Mouse (Mus musculus) cortical plate, adult 2 months (tissue): ENCODE measurements around the gene Zdhhc1. TPM values are rescaled to one million over a fixed set of nuclear protein-coding genes. Genes with fewer than 3 reads are reported as not detected.

ENCODE experiments used
- H3K27ac ChIP-seq: fragments of 200-500 bp; 2 replicates; pipeline ENCODE4 v1.5.1; 2012; ENCODE audit warnings: low read length, control low read depth, inconsistent platforms; ENCODE audit not compliant: insufficient read depth
- H3K4me1 ChIP-seq: fragments of 200-500 bp; 2 replicates; pipeline ENCODE4 v1.6.1; 2011; ENCODE audit warnings: low read length; ENCODE audit not compliant: control insufficient read depth, insufficient read depth
- H3K4me3 ChIP-seq: fragments of 200-500 bp; 2 replicates; pipeline ENCODE4 v1.5.1; 2011; ENCODE audit warnings: mild to moderate bottlenecking, low read length, control low read depth; ENCODE audit not compliant: insufficient read depth
- CTCF ChIP-seq: fragments of 200-500 bp; IDR thresholded peaks from 2 replicates; pipeline ENCODE4 v1.5.1; 2011; ENCODE audit warnings: mild to moderate bottlenecking, control low read depth, low read length; ENCODE audit not compliant: insufficient read depth; ENCODE audit errors: extremely low read depth
- POLR2A ChIP-seq: fragments of 200-500 bp; IDR thresholded peaks from 2 replicates; pipeline ENCODE4 v1.6.1; 2011; ENCODE audit warnings: mild to moderate bottlenecking, low read length, control low read depth; ENCODE audit not compliant: insufficient read depth; ENCODE audit errors: extremely low read depth
- polyA plus RNA-seq: library from polyadenylated mRNA; depleted of rRNA; stranded (reverse); fragments of >200 nt; gene quantifications from 2 replicates; pipeline ENCODE4 v1.2.3, GENCODE M21; 2012

Gene Zdhhc1
- polyA plus RNA-seq, 1 experiment, result 63.6 TPM

GRCm38 (mm10) chr8:105482123-105482522 lies 14.6 kb downstream of the Zdhhc1 start:
- Histone ChIP-seq H3K27ac (no peak overlapping the region), H3K4me1 (no peaks in the 10 kb centered on the region), H3K4me3 (no peak overlapping the region)
- TF ChIP-seq CTCF (no peak), POLR2A (no peak)

GRCm38 (mm10) chr8:105481453-105481852 lies 15.2 kb downstream of the Zdhhc1 start:
- Histone ChIP-seq H3K4me3 (no peak overlapping the region), H3K27ac (no peak overlapping the region), H3K4me1 (no peaks in the 10 kb centered on the region)
- TF ChIP-seq CTCF (peak; percentile 55), POLR2A (no peak)

DNA sequence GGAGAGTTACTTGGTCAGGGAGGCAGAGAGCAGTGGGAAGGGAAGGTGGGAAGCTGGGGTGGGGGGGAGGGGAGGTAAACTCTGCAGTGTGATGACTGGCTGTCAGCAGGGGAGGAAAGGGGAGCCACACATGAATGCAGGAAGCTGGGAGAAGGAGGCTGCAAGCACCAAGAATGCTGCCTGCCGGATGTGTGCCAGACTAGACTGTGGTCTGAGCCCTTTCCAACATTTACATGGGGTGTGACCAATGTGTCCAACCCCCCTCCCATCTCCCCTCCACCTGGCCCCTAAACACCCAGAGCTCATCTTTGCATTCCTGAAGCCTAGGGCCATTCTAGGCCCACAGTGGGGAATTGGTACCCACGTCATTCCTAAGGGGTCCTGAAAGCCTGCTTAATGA lies 15.7 kb downstream of the Zdhhc1 start:
- Histone ChIP-seq H3K4me3 (no peak overlapping the region), H3K27ac (no peak overlapping the region), H3K4me1 (no peaks in the 10 kb centered on the region)
- no peak for TF ChIP-seq CTCF
- no peak for TF ChIP-seq POLR2A

DNA sequence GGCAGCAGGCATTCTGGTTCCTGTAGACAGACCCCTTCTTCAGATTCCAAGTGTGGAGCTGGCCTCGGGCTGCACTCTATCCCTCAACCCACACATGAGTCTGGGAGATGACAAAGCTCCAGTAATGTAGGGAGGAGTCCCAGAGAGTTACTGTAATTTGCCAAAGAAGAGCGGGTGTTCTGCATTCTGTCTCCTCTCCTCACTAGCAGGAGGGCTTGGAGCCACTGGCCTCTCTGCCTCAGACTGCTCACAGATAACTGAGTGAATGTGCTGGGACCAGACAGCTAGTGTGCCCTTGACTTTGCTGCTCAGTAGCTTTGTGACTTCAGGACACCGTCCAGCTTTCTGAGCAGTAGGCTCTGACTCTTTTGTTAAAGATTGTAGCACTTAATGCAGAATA lies 18.9 kb downstream of the Zdhhc1 start:
- H3K4me1 ChIP-seq, result peaks cover 3% of the 10 kb centered on the region
- no peak overlapping the region for H3K27ac ChIP-seq
- no peak for TF ChIP-seq CTCF
- no peak for TF ChIP-seq POLR2A
- H3K4me3 ChIP-seq, result no peak overlapping the region

DNA sequence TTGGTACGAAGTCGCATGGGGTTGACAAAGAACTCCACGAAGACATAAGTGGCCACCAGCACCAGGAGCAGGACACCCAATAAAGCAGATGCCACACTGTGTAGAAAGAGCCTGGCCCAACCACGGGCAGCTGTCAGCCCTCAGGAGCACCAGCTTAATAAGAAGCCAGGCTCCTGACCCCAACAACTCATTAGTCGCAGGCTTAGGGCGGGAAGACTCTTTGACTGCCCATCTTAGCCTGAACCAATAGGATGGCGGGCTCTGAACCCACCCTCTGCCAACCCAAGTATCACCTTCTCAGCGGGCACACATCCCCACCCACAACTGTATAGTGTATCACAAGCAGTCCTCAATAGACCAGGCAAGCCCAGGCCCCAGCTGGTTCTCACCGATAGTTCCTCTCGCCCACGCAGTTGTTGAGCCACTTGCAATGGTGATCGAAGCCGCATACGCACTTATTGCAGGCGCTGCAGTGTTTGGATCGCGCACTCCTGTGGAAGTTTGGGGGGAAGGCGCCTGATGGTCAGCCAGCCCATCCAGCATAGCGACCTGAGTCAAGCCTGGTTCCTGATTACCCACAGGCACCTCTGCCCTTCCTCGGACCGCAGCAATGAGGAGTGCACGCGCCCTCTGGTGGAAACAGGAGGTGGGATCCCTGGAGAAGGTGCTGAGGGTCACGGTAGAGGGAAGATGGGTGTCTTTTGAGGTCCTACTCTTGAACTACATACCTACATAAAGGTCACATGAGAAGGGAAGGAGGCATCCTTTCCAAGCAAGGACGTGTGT lies 19.9 kb downstream of the Zdhhc1 start:
- Histone ChIP-seq H3K4me3 (no peak overlapping the region), H3K27ac (no peak overlapping the region), H3K4me1 (peaks cover 3% of the 10 kb centered on the region)
- TF ChIP-seq CTCF (peak; percentile 55), POLR2A (no peak)

DNA sequence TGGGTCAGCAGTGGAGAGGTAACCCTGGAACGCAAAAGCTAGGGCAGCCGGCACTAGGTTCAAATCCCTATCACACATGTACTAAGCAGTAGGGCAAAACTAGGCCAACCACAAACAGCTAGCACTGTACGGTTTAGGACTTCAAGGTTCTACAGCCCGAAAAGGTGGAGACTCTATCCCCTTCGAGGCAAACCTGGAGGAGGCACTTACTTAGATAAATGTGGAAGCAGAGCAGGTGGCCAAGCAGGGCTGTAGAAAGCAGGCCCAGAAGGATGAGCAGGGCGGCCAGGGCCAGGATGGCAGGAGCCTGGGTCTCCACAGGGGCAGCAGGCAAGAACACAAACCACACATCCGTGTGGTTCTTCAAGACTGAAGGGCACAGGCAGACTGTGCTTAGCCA lies 20.5 kb downstream of the Zdhhc1 start:
- no peak overlapping the region for H3K4me3 ChIP-seq
- TF ChIP-seq POLR2A (no peak), CTCF (no peak)
- peaks cover 3% of the 10 kb centered on the region for H3K4me1 ChIP-seq
- H3K27ac ChIP-seq, result no peak overlapping the region

GRCm38 (mm10) chr8:105475742-105476141 lies 21.0 kb downstream of the Zdhhc1 start:
- Histone ChIP-seq H3K4me1 (peaks cover 3% of the 10 kb centered on the region), H3K27ac (no peak overlapping the region), H3K4me3 (no peak overlapping the region)
- TF ChIP-seq CTCF, result no peak
- TF ChIP-seq POLR2A, result no peak

DNA sequence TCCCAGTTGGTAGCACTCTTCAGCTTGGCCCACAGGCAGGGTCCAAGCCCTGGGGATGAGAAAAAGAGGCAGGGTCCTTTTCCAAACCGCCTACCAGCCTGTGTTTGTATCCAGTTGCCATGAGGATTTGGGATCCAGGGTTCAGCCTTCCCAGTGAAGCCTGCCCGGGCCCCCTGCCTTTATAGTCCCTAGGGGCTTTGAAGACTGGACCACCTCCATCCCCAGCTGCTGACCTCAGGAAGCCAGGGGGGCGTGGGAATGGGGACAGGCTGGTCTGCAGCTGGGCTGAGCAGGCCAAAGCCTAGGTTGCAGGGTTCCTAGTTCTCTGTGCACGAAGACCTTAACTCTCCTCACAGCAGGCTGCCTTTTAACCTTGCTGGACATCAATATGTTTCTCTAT lies 21.4 kb downstream of the Zdhhc1 start:
- H3K4me1 ChIP-seq, result peaks cover 4% of the 10 kb centered on the region
- no peak overlapping the region for H3K27ac ChIP-seq
- H3K4me3 ChIP-seq, result no peak overlapping the region
- TF ChIP-seq CTCF, result no peak
- no peak for TF ChIP-seq POLR2A

GRCm38 (mm10) chr8:105474680-105475079 lies 22.0 kb downstream of the Zdhhc1 start:
- Histone ChIP-seq H3K27ac (no peak overlapping the region), H3K4me3 (no peak overlapping the region), H3K4me1 (peaks cover 7% of the 10 kb centered on the region)
- TF ChIP-seq CTCF, result no peak
- TF ChIP-seq POLR2A, result no peak

GRCm38 (mm10) chr8:105473816-105474606 lies 22.7 kb downstream of the Zdhhc1 start:
- Histone ChIP-seq H3K4me3 (no peak overlapping the region), H3K27ac (no peak overlapping the region), H3K4me1 (peaks cover 10% of the 10 kb centered on the region)
- TF ChIP-seq POLR2A (no peak), CTCF (no peak)
